Mouse (Mus musculus) inflammation-experienced regulatory T-cells, adult 6 months (primary cell): Measurements from ENCODE around the gene Srf. TPM values are rescaled to one million over a fixed set of nuclear protein-coding genes. Genes with fewer than 3 reads are reported as not detected.

Experiments used
- ATAC-seq: one replicate; pipeline ENCODE4 v1.8.0; 2017
- polyA plus RNA-seq, 3 experiments: library from polyadenylated mRNA; unstranded; fragments of 100-300 nt; shearing (Covaris generic); gene quantifications; one replicate each; pipeline ENCODE4 v1.2.1; 2017

Gene Srf
- polyA plus RNA-seq, 3 experiments from 2014 or later = 4.8 to 15.7 (median 7.7) TPM

DNA sequence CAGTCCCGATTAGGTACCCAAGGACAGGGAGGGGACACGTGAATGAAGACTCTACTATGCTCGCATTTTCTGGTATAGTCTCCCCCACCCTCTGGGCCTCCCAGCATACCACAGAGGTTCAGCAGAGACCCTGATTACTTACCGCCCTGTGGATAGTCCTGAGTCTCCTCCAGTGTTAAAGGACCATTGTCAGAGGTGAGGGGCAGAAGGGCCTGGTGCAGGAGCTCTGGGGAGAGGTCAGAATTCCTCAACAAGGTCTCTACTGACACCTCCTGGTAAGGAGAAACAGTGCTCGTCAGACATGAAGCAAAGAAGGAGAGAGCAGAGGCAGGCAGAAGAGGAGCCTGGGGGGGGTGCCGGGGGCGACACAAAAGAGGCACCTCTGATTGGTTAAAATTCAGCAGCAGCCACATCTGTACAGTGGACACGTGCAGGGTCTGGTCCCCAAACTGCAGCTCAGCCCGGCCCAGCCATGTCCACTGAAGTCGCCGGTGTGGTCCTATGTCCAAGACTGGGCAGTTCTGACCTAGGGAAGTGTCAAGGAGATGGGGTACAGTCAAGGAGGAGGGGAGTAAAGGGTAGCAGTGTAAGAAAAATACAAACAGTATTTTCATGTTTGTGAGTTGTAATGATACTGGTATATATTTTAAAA is 44.8 kb downstream of the Srf start:
- no peak for ATAC-seq

DNA sequence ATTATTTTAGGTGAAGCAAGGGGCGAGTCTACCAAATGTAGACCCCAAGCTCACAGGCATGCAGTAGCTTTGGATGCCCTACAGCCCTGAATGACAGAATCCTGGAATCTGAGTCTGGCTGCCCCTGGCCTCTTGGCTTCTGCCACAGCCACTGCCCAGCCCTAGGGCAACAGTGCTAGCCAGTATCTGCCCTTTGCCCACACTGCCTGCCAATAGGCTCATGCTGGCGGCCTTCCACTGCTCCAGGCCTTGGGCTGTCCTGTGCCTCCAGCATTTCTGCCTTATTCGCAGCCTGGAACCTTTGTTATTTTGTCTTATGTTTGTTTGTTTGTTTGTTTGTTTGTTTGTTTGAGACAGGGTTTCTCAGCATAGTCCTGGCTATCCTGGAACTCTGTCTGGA is 50.4 kb downstream of the Srf start:
- ATAC-seq = no peak

DNA sequence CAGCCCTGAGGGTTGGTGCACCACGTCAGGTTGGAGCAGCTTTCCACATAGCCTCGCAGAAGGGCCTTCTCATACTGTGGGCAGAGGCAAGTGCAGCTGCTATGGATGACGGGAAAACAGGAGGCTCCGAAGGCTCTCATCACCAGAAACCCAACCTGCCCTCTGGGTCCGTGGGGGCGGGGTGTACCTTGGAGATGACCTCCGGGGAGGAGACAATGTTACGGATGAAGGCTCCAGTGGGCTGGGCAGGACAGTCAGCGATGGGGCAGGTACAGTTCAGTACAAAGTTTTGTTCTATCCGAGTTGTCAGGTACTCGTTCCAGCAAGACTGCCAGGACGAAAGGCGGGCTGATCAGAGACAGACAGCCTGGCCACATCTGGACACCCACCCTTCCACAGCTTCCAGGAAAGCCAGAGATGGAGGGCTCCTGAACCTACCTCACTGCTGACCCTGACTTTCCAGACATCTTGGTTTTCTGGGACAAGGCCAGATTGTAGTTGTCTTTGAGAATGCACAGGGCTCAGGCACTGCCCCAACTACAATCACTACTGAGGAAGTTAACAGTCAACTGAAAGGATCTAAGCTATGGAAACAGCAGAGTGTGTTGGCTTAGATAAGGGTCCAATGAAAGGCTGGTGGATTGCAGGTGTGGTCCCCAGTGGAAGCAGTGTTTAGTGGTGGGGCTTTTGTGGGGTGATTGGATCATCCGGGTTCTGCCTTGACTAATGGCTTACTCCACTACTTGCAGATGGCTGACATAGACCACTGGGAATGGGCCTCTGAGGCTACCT is 51.9 kb downstream of the Srf start:
- ATAC-seq = no peak

DNA sequence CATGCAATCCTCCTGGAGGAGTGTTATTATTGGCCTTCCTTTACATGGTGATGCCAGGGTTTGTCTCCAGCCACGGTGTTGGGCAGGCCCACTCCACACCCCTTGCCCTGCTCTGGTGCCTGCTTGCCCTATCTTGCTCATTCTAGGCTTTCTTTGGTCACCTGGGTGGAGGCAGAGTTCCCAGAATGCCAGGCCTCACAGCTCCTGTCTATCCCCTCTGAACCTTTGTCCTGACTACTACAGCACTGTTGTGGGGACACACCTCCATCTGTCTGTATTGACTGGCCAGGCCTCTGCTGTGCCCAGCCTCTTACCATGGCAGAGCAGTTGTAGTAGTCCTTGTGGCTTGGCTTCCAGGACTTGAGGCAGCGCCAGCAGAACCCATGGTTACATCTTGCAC is 53.2 kb downstream of the Srf start:
- no peak for ATAC-seq

Other genes starting within 250 kb of the Srf start
- 1 to 10 TPM; 1.8 to 3.9 (median 2.8) TPM for gene Abcc10, start 227.8 kb downstream of the Srf start, polyA plus RNA-seq
- 1 to 10 TPM; 2.5 to 5.7 (median 3.9) TPM for gene Zfp318, start 172.4 kb downstream of the Srf start, polyA plus RNA-seq
- gene Crip3, start 127.2 kb downstream of the Srf start, polyA plus RNA-seq = not detected
- not detected for gene Slc22a7, start 117.7 kb downstream of the Srf start, polyA plus RNA-seq
- gene Ttbk1, start 68.5 kb downstream of the Srf start, polyA plus RNA-seq = 1 to 10 TPM in 1 of 3 experiments, under 1 TPM in 2; 0.57 to 1.2 (median 0.58) TPM
- gene Dnph1, start 59.5 kb downstream of the Srf start, polyA plus RNA-seq = 10 to 100 TPM in 1 of 3 experiments, 1 to 10 TPM in 2; 4.6 to 17.6 (median 6.8) TPM
- 1 to 10 TPM in 2 of 3 experiments, under 1 TPM in 1; 0.78 to 7.5 (median 3.1) TPM for gene Cul9, start 9.8 kb downstream of the Srf start, polyA plus RNA-seq
- not detected for gene Ptk7, start 73.3 kb upstream of the Srf start, polyA plus RNA-seq
- 10 to 100 TPM in 1 of 3 experiments, 1 to 10 TPM in 2; 7.6 to 10.1 (median 9.1) TPM for gene Klc4, start 89.8 kb upstream of the Srf start, polyA plus RNA-seq
- 10 to 100 TPM; 59.1 to 81.9 (median 60.2) TPM for gene Mrpl2, start 90.1 kb upstream of the Srf start, polyA plus RNA-seq
- gene Cul7, start 94.2 kb upstream of the Srf start, polyA plus RNA-seq = 1 to 10 TPM; 1.7 to 4.1 (median 2.5) TPM
- 10 to 100 TPM; 47.3 to 50.7 (median 47.7) TPM for gene Rrp36, start 118.2 kb upstream of the Srf start, polyA plus RNA-seq
- gene Mea1, start 122.6 kb upstream of the Srf start, polyA plus RNA-seq = 100 to 1,000 TPM; 162 to 181 (median 163) TPM
- gene Klhdc3, start 124.7 kb upstream of the Srf start, polyA plus RNA-seq = 10 to 100 TPM; 20.7 to 22.4 (median 21.7) TPM
- gene Ppp2r5d, start 148.9 kb upstream of the Srf start, polyA plus RNA-seq = 10 to 100 TPM; 23.2 to 25.5 (median 23.5) TPM
- gene Pex6, start 155.3 kb upstream of the Srf start, polyA plus RNA-seq = 1 to 10 TPM; 3.1 to 4.8 (median 4.6) TPM
- gene Gnmt, start 173.0 kb upstream of the Srf start, polyA plus RNA-seq = 1 to 10 TPM in 1 of 3 experiments, under 1 TPM in 2; 0.40 to 2.3 (median 0.72) TPM
- 10 to 100 TPM; 19.1 to 36.3 (median 27.8) TPM for gene Cnpy3, start 196.0 kb upstream of the Srf start, polyA plus RNA-seq
- gene Ptcra, start 207.5 kb upstream of the Srf start, polyA plus RNA-seq = under 1 TPM in 2 of 3 experiments, not detected in 1; 0.44 to 0.47 TPM
- 10 to 100 TPM; 16.4 to 17.9 (median 17.3) TPM for gene 2310039H08Rik, start 216.5 kb upstream of the Srf start, polyA plus RNA-seq
- gene Rpl7l1, start 226.5 kb upstream of the Srf start, polyA plus RNA-seq = 100 to 1,000 TPM; 120 to 149 (median 139) TPM